In genomic region chr8:123949686-123949986, GRCm38 (mm10) we compare ENCODE assay signal across 8 mouse cellular contexts. TPM values are rescaled to one million over a fixed set of nuclear protein-coding genes. Genes with fewer than 3 reads are reported as not detected.
DNase-seq lines count a peak whose midpoint lies in the region; ATAC-seq and TF ChIP-seq lines count a peak whose summit lies in the region.

No protein-coding gene starts in this region.

- peak overlapping the region; percentile 93 for H3K4me2 ChIP-seq in hindbrain, embryonic 13.5 days
- H3K4me2 ChIP-seq in midbrain, embryonic 13.5 days (replicated peaks) = peak overlapping the region; percentile 95

- 1% methylated on average over 10 of the region's 10 CpGs for WGBS in kidney, adult 2 months
- WGBS in bone marrow, adult 2 months = 1% methylated on average over 10 of the region's 10 CpGs
- WGBS in hindbrain, embryonic 13.5 days = 7% methylated on average over 10 of the region's 10 CpGs
- 5% methylated on average over 10 of the region's 10 CpGs for WGBS in midbrain, embryonic 13.5 days

- DNase-seq in kidney, adult 2 months = no peak
- DNase-seq in kidney, postnatal 4 days = no peak
- no peak for DNase-seq in urinary bladder, postnatal 4 days (ENCODE audit: low spot score in 2 of 2)
- no peak for DNase-seq in cerebellum, postnatal 36 days
- no peak for DNase-seq in left cerebral cortex, adult 9 months (ENCODE audit: low spot score in 2 of 2)

- TF ChIP-seq POLR2A in kidney, adult 2 months (IDR thresholded peaks at IDR 0.05; ENCODE audit: low read depth, low read length) = no peak
- TF ChIP-seq POLR2A in bone marrow, adult 2 months (IDR thresholded peaks at IDR 0.05; ENCODE audit: borderline replicate concordance, control insufficient read depth, low read depth, low read length) = no peak

- H3K4me1 ChIP-seq in kidney, adult 2 months (ENCODE audit: control insufficient read depth, insufficient read depth, low read length) = peaks cover 4% of the 10 kb centered on the region; the same call in 1 of the 2 replicates
- H3K4me1 ChIP-seq in bone marrow, adult 2 months (ENCODE audit: control insufficient read depth, insufficient read depth, low read length) = peaks cover 1% of the 10 kb centered on the region; the same call in 1 of the 2 replicates
- H3K4me1 ChIP-seq in hindbrain, embryonic 13.5 days (replicated peaks) = peaks cover 16% of the 10 kb centered on the region
- peaks cover 17% of the 10 kb centered on the region for H3K4me1 ChIP-seq in midbrain, embryonic 13.5 days (replicated peaks)

- no peaks in the 10 kb centered on the region for H3K9me3 ChIP-seq in hindbrain, embryonic 13.5 days
- no peaks in the 10 kb centered on the region for H3K9me3 ChIP-seq in midbrain, embryonic 13.5 days

- peak overlapping the region; percentile 48 for H3K27ac ChIP-seq in kidney, adult 2 months (ENCODE audit: insufficient read depth, low read depth, low read length)
- peak overlapping the region; percentile 76 for H3K27ac ChIP-seq in bone marrow, adult 2 months (ENCODE audit: control insufficient read depth, insufficient read depth, low read depth, low read length, poor library complexity)
- H3K27ac ChIP-seq in hindbrain, embryonic 13.5 days = peak overlapping the region; percentile 91
- H3K27ac ChIP-seq in midbrain, embryonic 13.5 days = peak overlapping the region; percentile 81

- no peak for TF ChIP-seq CTCF in kidney, adult 2 months (conservative IDR thresholded peaks at IDR 0.05; ENCODE audit: insufficient read depth, insufficient read length, low read depth, low read length)
- TF ChIP-seq CTCF in bone marrow, adult 2 months (IDR thresholded peaks at IDR 0.05; ENCODE audit: control insufficient read depth, insufficient read depth, low read length) = no peak

- no peaks in the 10 kb centered on the region; the same call in none of the 2 replicates for H3K36me3 ChIP-seq in kidney, adult 2 months (ENCODE audit: control insufficient read depth, insufficient read depth, low read length)
- H3K36me3 ChIP-seq in hindbrain, embryonic 13.5 days = peaks cover 37% of the 10 kb centered on the region
- H3K36me3 ChIP-seq in midbrain, embryonic 13.5 days = peaks cover 46% of the 10 kb centered on the region

- H3K27me3 ChIP-seq in kidney, adult 2 months (replicated peaks; ENCODE audit: control insufficient read depth, insufficient read depth, low read length) = no peaks in the 10 kb centered on the region
- no peaks in the 10 kb centered on the region for H3K27me3 ChIP-seq in hindbrain, embryonic 13.5 days
- no peaks in the 10 kb centered on the region for H3K27me3 ChIP-seq in midbrain, embryonic 13.5 days

- ATAC-seq in hindbrain, embryonic 13.5 days (ENCODE audit: low FRiP score) = peak; percentile 63; the same call in 1 of the 2 replicates
- ATAC-seq in midbrain, embryonic 13.5 days = peak; percentile 59

- H3K9ac ChIP-seq in hindbrain, embryonic 13.5 days = peak overlapping the region; percentile 90
- peak overlapping the region; percentile 79 for H3K9ac ChIP-seq in midbrain, embryonic 13.5 days (replicated peaks)

- peak overlapping the region; percentile 74 for H3K4me3 ChIP-seq in kidney, adult 2 months (ENCODE audit: insufficient read depth, low read depth, low read length)
- peak overlapping the region; percentile 89 for H3K4me3 ChIP-seq in bone marrow, adult 2 months (replicated peaks; ENCODE audit: control insufficient read depth, low read depth, low read length)
- H3K4me3 ChIP-seq in hindbrain, embryonic 13.5 days = peak overlapping the region; percentile 97
- H3K4me3 ChIP-seq in midbrain, embryonic 13.5 days (replicated peaks) = peak overlapping the region; percentile 98

RNA-seq across cellular contexts. Expression of gene Nup133, which starts 0.6 kb away (rescaled TPM):
- 7.9 and 8.7 TPM in 2 replicates for polyA plus RNA-seq in kidney, adult 2 months (2012; rRNA removed)
- 7.5 and 13.5 TPM in 2 replicates for polyA plus RNA-seq in bone marrow, adult 2 months (2011; ENCODE audit: insufficient read depth, insufficient read length, low replicate concordance, missing spikeins)
- 25.3 and 25.4 TPM in 2 replicates for polyA plus RNA-seq in hindbrain, embryonic 13.5 days (2015; fragmentation: Nextera tagmentation; extraction: Ambion mirVana)
- 32.2 and 32.9 TPM in 2 replicates for polyA plus RNA-seq in midbrain, embryonic 13.5 days (2015; fragmentation: Nextera tagmentation; extraction: Ambion mirVana)

RNA-seq across cellular contexts. Expression of gene Abcb10, which starts 33.3 kb away (rescaled TPM):
- 16.4 and 16.5 TPM in 2 replicates for polyA plus RNA-seq in kidney, adult 2 months (2012; rRNA removed)
- 78.8 and 100 TPM in 2 replicates for polyA plus RNA-seq in bone marrow, adult 2 months (2011; ENCODE audit: insufficient read depth, insufficient read length, low replicate concordance, missing spikeins)
- polyA plus RNA-seq in hindbrain, embryonic 13.5 days (2015; fragmentation: Nextera tagmentation; extraction: Ambion mirVana) = 11.8 and 12.0 TPM in 2 replicates
- polyA plus RNA-seq in midbrain, embryonic 13.5 days (2015; fragmentation: Nextera tagmentation; extraction: Ambion mirVana) = 10.5 and 12.2 TPM in 2 replicates

RNA-seq across cellular contexts. Expression of gene Acta1, which starts 55.1 kb away (rescaled TPM):
- polyA plus RNA-seq in kidney, adult 2 months (2012; rRNA removed) = 1.3 and 665 TPM in 2 replicates
- polyA plus RNA-seq in bone marrow, adult 2 months (2011; ENCODE audit: insufficient read depth, insufficient read length, low replicate concordance, missing spikeins) = 41.5 and 54.8 TPM in 2 replicates
- polyA plus RNA-seq in hindbrain, embryonic 13.5 days (2015; fragmentation: Nextera tagmentation; extraction: Ambion mirVana) = 7.4 and 9.9 TPM in 2 replicates
- polyA plus RNA-seq in midbrain, embryonic 13.5 days (2015; fragmentation: Nextera tagmentation; extraction: Ambion mirVana) = 2.3 and 3.1 TPM in 2 replicates
